Mouse (Mus musculus) C2C12 (cell line): ENCODE results near the gene Camta1.

ENCODE experiments used
- CEBPB ChIP-seq: IDR thresholded peaks from one replicate; pipeline ENCODE4 v1.6.1; 2011; ENCODE audit warnings: low read depth, mild to moderate bottlenecking, control low read depth, moderate library complexity
- CTCF ChIP-seq: IDR thresholded peaks from one replicate; pipeline ENCODE4 v1.5.1; 2011; ENCODE audit not compliant: control insufficient read depth, insufficient read depth, insufficient read length
- FOSL1 ChIP-seq: IDR thresholded peaks from one replicate; pipeline ENCODE4 v1.8.0; 2011; ENCODE audit warnings: mild to moderate bottlenecking, low read length; ENCODE audit not compliant: poor library complexity, insufficient read depth, severe bottlenecking
- MAX ChIP-seq: IDR thresholded peaks from one replicate; pipeline ENCODE4 v1.6.1; 2011; ENCODE audit warnings: mild to moderate bottlenecking, control low read depth
- MYOD1 ChIP-seq: IDR thresholded peaks from one replicate; pipeline ENCODE4 v1.6.1; 2011; ENCODE audit warnings: low read depth; ENCODE audit not compliant: control insufficient read depth, insufficient read length
- MYOG ChIP-seq: IDR thresholded peaks from one replicate; pipeline ENCODE4 v1.6.1; 2011; ENCODE audit not compliant: control insufficient read depth, insufficient read length; ENCODE audit errors: extremely low read depth
- USF1 ChIP-seq: IDR thresholded peaks from one replicate; pipeline ENCODE4 v1.6.1; 2011; ENCODE audit warnings: low read depth, mild to moderate bottlenecking, control low read depth, moderate library complexity

DNA sequence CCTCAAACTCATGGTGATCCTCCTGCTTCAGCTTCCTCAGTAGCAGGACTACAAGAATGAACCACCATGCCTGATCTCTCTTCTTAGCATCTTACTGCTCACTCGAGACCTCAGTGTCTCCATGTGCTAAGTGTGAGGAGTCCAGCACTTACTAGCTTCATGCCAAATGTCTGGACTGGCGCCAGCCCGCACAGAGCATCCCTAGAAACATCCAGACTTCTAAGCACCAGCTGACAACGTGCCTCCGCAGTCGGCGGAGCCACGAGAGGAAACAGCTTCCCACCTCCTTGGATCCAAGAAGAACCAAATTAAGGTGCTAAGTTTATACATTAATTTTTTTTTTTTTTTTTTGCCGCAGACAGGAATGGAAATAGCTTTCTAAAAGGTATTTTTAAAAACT is 661.4 kb downstream of the Camta1 start:
- TF ChIP-seq MYOG = no peak
- no peak for TF ChIP-seq CTCF
- TF ChIP-seq MYOD1 = no peak
- no peak for TF ChIP-seq USF1
- TF ChIP-seq FOSL1 = no peak
- no peak for TF ChIP-seq CEBPB
- no peak for TF ChIP-seq MAX
